17 mouse cellular contexts compared by ENCODE assay signal in the genomic region with DNA sequence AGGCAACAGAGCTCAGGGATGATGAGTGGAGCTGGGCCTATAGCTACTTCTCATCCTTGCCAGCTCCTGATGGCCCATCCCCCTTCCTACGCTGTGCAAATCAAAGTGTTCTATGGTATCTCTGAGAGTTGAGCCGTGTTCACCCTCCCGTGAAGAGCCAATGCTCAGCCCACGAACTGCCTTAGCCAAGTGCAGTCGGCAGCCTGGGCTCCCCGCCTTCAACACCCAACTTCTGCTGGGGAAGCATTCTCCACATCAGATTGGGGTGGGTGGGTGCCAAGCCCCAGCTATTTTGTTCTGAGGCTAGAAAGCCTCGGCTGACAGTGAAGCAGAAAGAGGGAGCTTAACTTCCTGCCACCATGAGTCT. TPM values are rescaled to one million over a fixed set of nuclear protein-coding genes. Genes with fewer than 3 reads are reported as not detected.
DNase-seq lines count a peak whose midpoint lies in the region; ATAC-seq and TF ChIP-seq lines count a peak whose summit lies in the region.
"Had no signal": no experiment of that assay in that cellular context is flagged by ENCODE, and none has a peak within 500 bp of the region (broad histone marks: within the 10 kb centered on the region; RNA-seq: fewer than 3 reads in every experiment).

No protein-coding gene starts in this region.

- H3K36me3 ChIP-seq in kidney, adult 2 months (ENCODE audit: control insufficient read depth, insufficient read depth, low read length), result no peaks in the 10 kb centered on the region
- no peaks in the 10 kb centered on the region for H3K36me3 ChIP-seq in forebrain, embryonic 14.5 days (ENCODE audit: control insufficient read depth, insufficient read depth, low read length)
- H3K36me3 ChIP-seq: embryonic facial prominence, embryonic 12.5 days; liver, embryonic 15.5 days; neural tube, embryonic 13.5 days had no signal

- H3K4me1 ChIP-seq in kidney, adult 2 months (ENCODE audit: control insufficient read depth, insufficient read depth, low read length), result peaks cover 8% of the 10 kb centered on the region; the same call in 1 of the 2 replicates
- no peaks in the 10 kb centered on the region for H3K4me1 ChIP-seq in forebrain, embryonic 14.5 days (ENCODE audit: control insufficient read depth, insufficient read depth, low read length)
- H3K4me1 ChIP-seq: embryonic facial prominence, embryonic 12.5 days; liver, embryonic 15.5 days; neural tube, embryonic 13.5 days had no signal

- H3K27ac ChIP-seq in layer of hippocampus, adult 2 months, result no peak overlapping the region; the same call in 1 of the 2 replicates
- H3K27ac ChIP-seq in kidney, adult 2 months (ENCODE audit: insufficient read depth, low read depth, low read length), result no peak overlapping the region
- H3K27ac ChIP-seq in forebrain, embryonic 14.5 days (ENCODE audit: low read depth, low read length), result no peak overlapping the region
- H3K27ac ChIP-seq: embryonic facial prominence, embryonic 12.5 days; heart, adult 2 months; liver, embryonic 15.5 days; neural tube, embryonic 13.5 days had no signal

- no peak overlapping the region for H3K4me2 ChIP-seq in forebrain, embryonic 14.5 days (ENCODE audit: low read length)
- H3K4me2 ChIP-seq: embryonic facial prominence, embryonic 12.5 days; liver, embryonic 15.5 days; neural tube, embryonic 13.5 days had no signal

- no peak overlapping the region for H3K4me3 ChIP-seq in layer of hippocampus, adult 2 months
- H3K4me3 ChIP-seq in kidney, adult 2 months (ENCODE audit: insufficient read depth, low read depth, low read length), result no peak overlapping the region
- H3K4me3 ChIP-seq in forebrain, embryonic 14.5 days (ENCODE audit: low read depth, low read length), result no peak overlapping the region
- H3K4me3 ChIP-seq: embryonic facial prominence, embryonic 12.5 days; heart, adult 2 months; liver, embryonic 15.5 days; neural tube, embryonic 13.5 days had no signal

- DNase-seq in thymus, postnatal 0 days (ENCODE audit: low spot score), result peak; percentile 28
- no peak for DNase-seq in thymus, adult 18-20 months
- peak; percentile 61 to 73 for DNase-seq in layer of hippocampus, adult 2 months (ENCODE audit: low spot score in 2 of 2)
- DNase-seq in right cerebral cortex, adult 2 months (ENCODE audit: low spot score in 2 of 2), result peak; percentile 65 to 73
- DNase-seq in urinary bladder, postnatal 14 days (ENCODE audit: low spot score), result no peak
- DNase-seq in kidney, adult 2 months, result no peak
- DNase-seq in forebrain, embryonic 14.5 days (ENCODE audit: low spot score), result no peak
- DNase-seq: cerebellum, adult 9-11 months; heart, adult 2 months; lung, postnatal 4 days; midbrain, embryonic 14.5 days had no signal

- H3K9me3 ChIP-seq in forebrain, embryonic 14.5 days (replicated peaks; ENCODE audit: control insufficient read depth, low read length), result no peaks in the 10 kb centered on the region
- H3K9me3 ChIP-seq: embryonic facial prominence, embryonic 12.5 days; liver, embryonic 15.5 days; neural tube, embryonic 13.5 days had no signal

- ATAC-seq in forebrain, embryonic 14.5 days, result no peak
- ATAC-seq: forebrain, embryonic 16.5 days; intestine, postnatal 0 days had no signal

- TF ChIP-seq CTCF in layer of hippocampus, adult 2 months (conservative IDR thresholded peaks at IDR 0.05), result no peak
- TF ChIP-seq CTCF in kidney, adult 2 months (conservative IDR thresholded peaks at IDR 0.05; ENCODE audit: insufficient read depth, insufficient read length, low read depth, low read length), result no peak

- 43% methylated on average over 7 of the region's 7 CpGs for WGBS in kidney, adult 2 months
- WGBS in forebrain, embryonic 14.5 days, result 81% methylated on average over 7 of the region's 7 CpGs

- H3K27me3 ChIP-seq in kidney, adult 2 months (replicated peaks; ENCODE audit: control insufficient read depth, insufficient read depth, low read length), result no peaks in the 10 kb centered on the region
- H3K27me3 ChIP-seq in forebrain, embryonic 14.5 days (replicated peaks; ENCODE audit: control insufficient read depth, insufficient read depth, low read length), result no peaks in the 10 kb centered on the region
- H3K27me3 ChIP-seq: neural tube, embryonic 13.5 days had no signal

- no peak for TF ChIP-seq POLR2A in kidney, adult 2 months (IDR thresholded peaks at IDR 0.05; ENCODE audit: low read depth, low read length)

- H3K9ac ChIP-seq in forebrain, embryonic 14.5 days (ENCODE audit: low read length), result no peak overlapping the region
- H3K9ac ChIP-seq: embryonic facial prominence, embryonic 12.5 days; liver, embryonic 15.5 days; neural tube, embryonic 13.5 days had no signal

RNA-seq across cellular contexts. Expression of a gene that starts 4.3 kb away (rescaled TPM):
- 59.0 and 88.7 TPM in 2 replicates for polyA plus RNA-seq in thymus, postnatal 0 days (2015; fragmentation: Nextera tagmentation; extraction: Ambion mirVana)
- 1 to 10 TPM; 4.1 to 4.4 TPM for total RNA-seq in layer of hippocampus, adult 2 months (2021)
- polyA plus RNA-seq in kidney, adult 2 months (2012; rRNA removed), result 11.1 and 15.3 TPM in 2 replicates
- 5.6 and 7.7 TPM in 2 replicates for polyA plus RNA-seq in forebrain, embryonic 14.5 days (2014; fragmentation: Nextera tagmentation; extraction: Ambion mirVana)

RNA-seq across cellular contexts. Expression of a gene that starts 35.2 kb away (rescaled TPM):
- polyA plus RNA-seq in thymus, postnatal 0 days (2015; fragmentation: Nextera tagmentation; extraction: Ambion mirVana), result 5.5 and 5.6 TPM in 2 replicates
- total RNA-seq in layer of hippocampus, adult 2 months (2021), result not detected
- 15.4 and 17.6 TPM in 2 replicates for polyA plus RNA-seq in kidney, adult 2 months (2012; rRNA removed)
- polyA plus RNA-seq in forebrain, embryonic 14.5 days (2014; fragmentation: Nextera tagmentation; extraction: Ambion mirVana), result 0.19 and 0.25 TPM in 2 replicates
- total RNA-seq: layer of hippocampus, postnatal 25 days had no signal

Comparison
In these comparisons a context has a peak if more than half of its experiments do, and no peak if none do; other contexts are left out.
1. DNase-seq: peak in thymus, postnatal 0 days (single experiment), layer of hippocampus, adult 2 months (2 of 2) and right cerebral cortex, adult 2 months (2 of 2); none in thymus, adult 18-20 months (0 of 2), urinary bladder, postnatal 14 days (single experiment), kidney, adult 2 months (single experiment) and forebrain, embryonic 14.5 days (single experiment).